Mouse (Mus musculus): ENCODE results near the gene Sh3bp5.

DNA sequence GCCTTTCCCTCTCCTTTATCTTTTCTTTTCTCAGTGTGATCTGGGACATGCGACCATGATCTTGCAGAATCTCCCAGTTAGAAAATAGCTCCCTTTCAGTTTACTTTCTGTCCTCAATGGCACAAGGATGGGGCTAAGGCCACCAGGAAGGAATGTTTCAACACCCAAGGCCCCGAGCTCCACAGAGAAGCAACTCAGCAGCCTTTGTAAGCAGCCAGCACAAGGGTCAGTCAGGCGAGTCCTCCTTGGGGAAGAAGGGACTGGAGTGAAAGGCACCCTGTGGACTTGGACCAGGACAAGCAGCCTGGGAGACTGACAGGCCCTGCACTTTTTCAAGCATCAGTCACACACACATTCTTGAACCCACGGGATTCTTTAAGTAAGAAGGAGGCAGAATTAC lies 16.6 kb downstream of the Sh3bp5 start:
- TF ChIP-seq CTCF (IDR thresholded peaks at IDR 0.05; ENCODE audit: control insufficient read depth, insufficient read depth, insufficient read length) (no peak), MAX (IDR thresholded peaks at IDR 0.05) (no peak), USF1 (IDR thresholded peaks at IDR 0.05; ENCODE audit: low read depth) (no peak), MYOG (IDR thresholded peaks at IDR 0.05; ENCODE audit: control insufficient read depth, extremely low read depth, insufficient read length) (no peak), FOSL1 (IDR thresholded peaks at IDR 0.05; ENCODE audit: insufficient read depth, low read length, poor library complexity, severe bottlenecking) (no peak), MYOD1 (IDR thresholded peaks at IDR 0.05; ENCODE audit: control insufficient read depth, insufficient read length, low read depth) (no peak)
